Mouse (Mus musculus) myocyte (in vitro differentiated cells): ENCODE data around the gene Wdfy3. TPM values are rescaled to one million over a fixed set of nuclear protein-coding genes. Genes with fewer than 3 reads are reported as not detected.

ENCODE experiments used
- H3K27me3 ChIP-seq: one replicate; pipeline ENCODE4 v1.6.1; 2011; ENCODE audit not compliant: control insufficient read depth, insufficient read depth, insufficient read length
- H3K36me3 ChIP-seq: one replicate; pipeline ENCODE4 v1.6.1; 2011; ENCODE audit not compliant: control insufficient read depth, insufficient read depth
- H3K4me2 ChIP-seq: one replicate; pipeline ENCODE4 v1.6.1; 2011; ENCODE audit warnings: low read depth, control low read depth
- H3K4me3 ChIP-seq: one replicate; pipeline ENCODE4 v1.5.1; 2011; ENCODE audit warnings: mild to moderate bottlenecking, control low read depth, moderate library complexity
- H3K79me2 ChIP-seq: one replicate; pipeline ENCODE4 v1.6.1; 2011; ENCODE audit not compliant: control insufficient read depth, insufficient read depth
- H3ac ChIP-seq: one replicate; pipeline ENCODE4 v1.6.1; 2011; ENCODE audit not compliant: control insufficient read depth, insufficient read length
- CEBPB ChIP-seq: IDR thresholded peaks from 2 replicates; pipeline ENCODE4 v1.6.1; 2011; ENCODE audit warnings: mild to moderate bottlenecking, moderate library complexity; ENCODE audit not compliant: poor library complexity, insufficient read depth, severe bottlenecking
- E2F4 ChIP-seq: IDR thresholded peaks from one replicate; pipeline ENCODE4 v1.6.1; 2011; ENCODE audit warnings: mild to moderate bottlenecking, control low read depth, moderate library complexity; ENCODE audit not compliant: insufficient read depth
- MAX ChIP-seq: IDR thresholded peaks from one replicate; pipeline ENCODE4 v1.6.1; 2011; ENCODE audit warnings: low read depth, mild to moderate bottlenecking, control low read depth
- MYOD1 ChIP-seq, 3 experiments: IDR thresholded peaks; one replicate each; pipeline ENCODE4 v1.6.1; 2011; ENCODE audit warnings: control low read depth in 2 of 3, low read depth in 2 of 3, mild to moderate bottlenecking in 2 of 3, moderate library complexity in 1 of 3; ENCODE audit not compliant: insufficient read length in 2 of 3, control insufficient read depth in 1 of 3
- MYOG ChIP-seq, 3 experiments: IDR thresholded peaks; one replicate each; pipeline ENCODE4 v1.6.1; 2011; ENCODE audit warnings: control low read depth in 2 of 3, low read depth in 2 of 3, mild to moderate bottlenecking in 2 of 3; ENCODE audit not compliant: insufficient read length in 2 of 3, control insufficient read depth in 1 of 3, insufficient read depth in 1 of 3
- POLR2A ChIP-seq: IDR thresholded peaks from one replicate; pipeline ENCODE4 v1.6.1; 2011; ENCODE audit warnings: low read depth, mild to moderate bottlenecking, control low read depth, moderate library complexity; ENCODE audit not compliant: insufficient read length
- POLR2AphosphoS2 ChIP-seq: IDR thresholded peaks from one replicate; pipeline ENCODE4 v1.6.1; 2011; ENCODE audit warnings: low read depth, control low read depth; ENCODE audit not compliant: insufficient read length
- REST ChIP-seq: IDR thresholded peaks from one replicate; pipeline ENCODE4 v1.6.1; 2011; ENCODE audit warnings: mild to moderate bottlenecking, control low read depth, moderate library complexity; ENCODE audit not compliant: insufficient read depth, insufficient read length
- SRF ChIP-seq: IDR thresholded peaks from one replicate; pipeline ENCODE4 v1.6.1; 2011; ENCODE audit warnings: low read depth; ENCODE audit not compliant: control insufficient read depth, insufficient read length
- TCF12 ChIP-seq: IDR thresholded peaks from one replicate; pipeline ENCODE4 v1.6.1; 2011; ENCODE audit warnings: mild to moderate bottlenecking, control low read depth; ENCODE audit not compliant: poor library complexity, insufficient read depth, severe bottlenecking
- TCF3 ChIP-seq: IDR thresholded peaks from one replicate; pipeline ENCODE4 v1.6.1; 2011; ENCODE audit warnings: low read depth, control low read depth; ENCODE audit not compliant: insufficient read length
- USF1 ChIP-seq: IDR thresholded peaks from one replicate; pipeline ENCODE4 v1.6.1; 2011; ENCODE audit warnings: low read depth, mild to moderate bottlenecking, control low read depth, moderate library complexity
- polyA plus RNA-seq: library from polyadenylated mRNA; unstranded; fragments of >200 nt; fragmentation: generic; extraction: Trizol; gene quantifications from one replicate; pipeline ENCODE4 v1.2.1, GENCODE M21; 2012; ENCODE audit warnings: missing spikeins

The Wdfy3 gene
- polyA plus RNA-seq, 1 experiment = 9.5 TPM

DNA sequence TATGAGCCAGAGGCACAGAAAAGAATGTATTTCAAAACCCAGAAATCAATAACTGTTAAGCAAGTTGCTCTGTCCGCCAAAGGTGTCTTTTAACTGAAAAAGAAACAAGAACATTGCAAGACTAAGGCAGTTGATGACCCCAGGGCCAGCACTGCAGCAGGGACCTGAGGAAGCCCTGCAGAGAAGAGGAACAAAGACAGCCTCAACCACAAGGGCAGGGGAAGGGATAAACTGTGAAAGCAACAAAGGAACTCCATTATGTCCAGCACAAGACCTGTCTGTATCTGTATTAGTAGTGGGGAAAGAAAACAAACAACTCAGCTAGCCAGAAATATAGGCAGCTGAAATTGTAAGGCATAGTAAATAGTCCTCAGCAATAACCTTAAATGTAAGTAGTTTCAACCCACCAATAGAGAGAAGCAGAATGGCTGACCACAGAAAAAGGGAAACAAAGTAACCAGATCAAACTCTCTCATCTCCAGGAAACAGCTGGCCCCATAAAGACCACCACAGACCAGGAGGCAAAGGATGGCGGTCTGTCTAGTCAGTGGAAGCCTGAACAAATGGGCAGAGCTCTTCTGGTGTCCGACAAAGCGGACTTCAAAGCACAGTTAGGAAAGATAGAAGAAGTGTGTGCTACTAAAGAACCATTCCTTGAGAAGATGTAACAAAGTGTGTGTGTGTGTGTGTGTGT, 283.7 kb downstream of the Wdfy3 start:
- TF ChIP-seq SRF (no peak), MYOD1 (IDR thresholded peaks at IDR 0.05; ENCODE audit: control insufficient read depth in 1 of 3, insufficient read length in 2 of 3, low read depth in 2 of 3) (no peak), USF1 (no peak), POLR2A (no peak), MAX (no peak), TCF12 (no peak), CEBPB (no peak), TCF3 (no peak), POLR2AphosphoS2 (no peak), REST (no peak), E2F4 (no peak), MYOG (IDR thresholded peaks at IDR 0.05; ENCODE audit: control insufficient read depth in 1 of 3, insufficient read depth in 1 of 3, insufficient read length in 2 of 3, low read depth in 2 of 3) (no peak)
- no peak overlapping the region for H3K4me2 ChIP-seq
- peaks cover 7% of the 10 kb centered on the region for H3K27me3 ChIP-seq
- no peak overlapping the region for H3ac ChIP-seq
- no peaks in the 10 kb centered on the region for H3K79me2 ChIP-seq
- no peaks in the 10 kb centered on the region for H3K36me3 ChIP-seq
- no peak overlapping the region for H3K4me3 ChIP-seq

DNA sequence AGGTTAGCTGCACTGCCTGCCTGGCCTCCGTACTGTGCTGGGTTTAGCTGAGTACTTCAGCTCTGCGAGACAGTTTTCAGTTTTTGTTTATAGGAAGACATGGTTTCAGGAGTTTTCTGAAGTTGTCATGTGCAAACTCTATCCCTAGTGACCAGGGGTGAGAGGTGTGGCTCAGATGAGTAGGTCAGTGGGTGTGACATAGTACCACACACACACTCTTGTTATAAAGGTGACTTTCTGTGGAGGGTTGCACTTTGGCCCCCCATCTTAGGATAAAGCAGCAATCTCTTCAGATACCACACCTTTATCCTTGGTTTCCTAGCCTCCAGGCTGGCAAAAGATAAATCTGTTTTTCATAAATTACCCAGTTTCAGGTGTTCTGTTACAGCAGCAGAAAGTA, 284.9 kb downstream of the Wdfy3 start:
- H3K27me3 ChIP-seq = peaks cover 5% of the 10 kb centered on the region
- no peaks in the 10 kb centered on the region for H3K36me3 ChIP-seq
- no peak overlapping the region for H3K4me3 ChIP-seq
- no peak overlapping the region for H3ac ChIP-seq
- H3K79me2 ChIP-seq = no peaks in the 10 kb centered on the region
- TF ChIP-seq MAX (no peak), REST (no peak), POLR2A (no peak), POLR2AphosphoS2 (no peak), MYOD1 (IDR thresholded peaks at IDR 0.05; ENCODE audit: control insufficient read depth in 1 of 3, insufficient read length in 2 of 3, low read depth in 2 of 3) (no peak), CEBPB (no peak), E2F4 (no peak), TCF3 (no peak), USF1 (no peak), TCF12 (no peak), MYOG (IDR thresholded peaks at IDR 0.05; ENCODE audit: control insufficient read depth in 1 of 3, insufficient read depth in 1 of 3, insufficient read length in 2 of 3, low read depth in 2 of 3) (no peak), SRF (no peak)
- no peak overlapping the region for H3K4me2 ChIP-seq

DNA sequence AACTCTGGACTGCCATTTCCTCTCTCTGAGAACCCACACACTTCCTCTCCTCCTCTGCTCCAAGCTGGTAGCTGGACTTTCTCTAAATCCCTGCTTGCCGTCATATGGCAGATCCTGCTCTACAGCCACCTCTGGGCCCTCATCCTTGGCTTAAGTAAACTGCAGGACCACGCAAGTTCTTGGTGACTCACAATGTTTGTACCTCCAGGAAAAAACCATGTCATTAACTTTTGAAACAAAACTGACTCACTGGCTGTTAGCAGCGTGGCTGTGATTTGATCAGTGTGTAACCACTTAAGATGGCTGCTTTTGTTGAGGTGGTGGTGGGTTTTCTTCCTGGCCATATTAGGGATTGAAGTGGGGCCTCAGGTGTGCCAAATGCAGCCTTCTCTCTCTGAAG, 285.4 kb downstream of the Wdfy3 start:
- Histone ChIP-seq H3K27me3 (peaks cover 5% of the 10 kb centered on the region), H3K36me3 (no peaks in the 10 kb centered on the region), H3ac (no peak overlapping the region), H3K4me3 (no peak overlapping the region), H3K79me2 (no peaks in the 10 kb centered on the region), H3K4me2 (no peak overlapping the region)
- no peak for TF ChIP-seq MYOD1 (IDR thresholded peaks at IDR 0.05; ENCODE audit: control insufficient read depth in 1 of 3, insufficient read length in 2 of 3, low read depth in 2 of 3)
